Mouse (Mus musculus): ENCODE measurements around the gene Ric8a. TPM values are rescaled to one million over a fixed set of nuclear protein-coding genes. Genes with fewer than 3 reads are reported as not detected.
"Not testable (repeated sequence)": the region's sequence is repeated elsewhere in the genome, so short reads cannot be mapped to it uniquely, and the experiment has no call there.

Ric8a gene
- total RNA-seq, 2 experiments from 2014 or later, result 22.2 to 49.5 TPM

GRCm38 (mm10) chr7:140880865-140881515 lies 24.2 kb downstream of the Ric8a start:
- 0 out of 2 replicates have a peak, but pooled peaks have one; percentile 9 for ATAC-seq (replicated peaks; ENCODE audit: low FRiP score, poor library complexity, severe bottlenecking)

GRCm38 (mm10) chr7:140881696-140882468 lies 25.1 kb downstream of the Ric8a start, which contains the start of the genes Psmd13 and Sirt3:
Gene Psmd13 (plus strand): TSS chr7:140881968.
Gene Sirt3 (minus strand): TSS chr7:140882309.
- ATAC-seq (replicated peaks; ENCODE audit: low FRiP score, poor library complexity, severe bottlenecking), result peak; percentile 91

- ATAC-seq (replicated peaks; ENCODE audit: low FRiP score, poor library complexity, severe bottlenecking), result peak; percentile 13; the same call in 1 of the 2 replicates
These were observed 25.7 kb downstream of the Ric8a start for GRCm38 (mm10) chr7:140882469-140882803.

- ATAC-seq (replicated peaks; ENCODE audit: low FRiP score, poor library complexity, severe bottlenecking), result not testable (repeated sequence)
These were observed 33.9 kb downstream of the Ric8a start for GRCm38 (mm10) chr7:140890636-140891035.

- no peak for ATAC-seq (replicated peaks; ENCODE audit: low FRiP score, poor library complexity, severe bottlenecking)
These were observed 37.3 kb downstream of the Ric8a start for GRCm38 (mm10) chr7:140894031-140894430.

- ATAC-seq (replicated peaks; ENCODE audit: low FRiP score, poor library complexity, severe bottlenecking), result no peak
These were observed 37.9 kb downstream of the Ric8a start for GRCm38 (mm10) chr7:140894611-140895010.

GRCm38 (mm10) chr7:140897863-140898262 lies 41.1 kb downstream of the Ric8a start:
- no peak for ATAC-seq (replicated peaks; ENCODE audit: low FRiP score, poor library complexity, severe bottlenecking)

- no peak for ATAC-seq (replicated peaks; ENCODE audit: low FRiP score, poor library complexity, severe bottlenecking)
These were observed 42.4 kb downstream of the Ric8a start for GRCm38 (mm10) chr7:140899121-140899520.

- no peak for ATAC-seq (replicated peaks; ENCODE audit: low FRiP score, poor library complexity, severe bottlenecking)
These were observed 43.5 kb downstream of the Ric8a start, which contains the start of gene Cox8b for GRCm38 (mm10) chr7:140900220-140900619. Gene Cox8b (minus strand): TSS chr7:140900446.

- ATAC-seq (replicated peaks; ENCODE audit: low FRiP score, poor library complexity, severe bottlenecking), result no peak
These were observed 45.5 kb downstream of the Ric8a start for GRCm38 (mm10) chr7:140902036-140902875.

- ATAC-seq (replicated peaks; ENCODE audit: low FRiP score, poor library complexity, severe bottlenecking), result peak; percentile 67
These were observed 46.5 kb downstream of the Ric8a start for GRCm38 (mm10) chr7:140903212-140903611.

GRCm38 (mm10) chr7:140905642-140906081 lies 48.9 kb downstream of the Ric8a start:
- no peak for ATAC-seq (replicated peaks; ENCODE audit: low FRiP score, poor library complexity, severe bottlenecking)

- ATAC-seq (replicated peaks; ENCODE audit: low FRiP score, poor library complexity, severe bottlenecking), result no peak
These were observed 50.4 kb downstream of the Ric8a start for GRCm38 (mm10) chr7:140907131-140907530.

GRCm38 (mm10) chr7:140907697-140908096 lies 50.9 kb downstream of the Ric8a start:
- ATAC-seq (replicated peaks; ENCODE audit: low FRiP score, poor library complexity, severe bottlenecking), result no peak

GRCm38 (mm10) chr7:140908181-140908580 lies 51.4 kb downstream of the Ric8a start:
- ATAC-seq (replicated peaks; ENCODE audit: low FRiP score, poor library complexity, severe bottlenecking), result no peak

- peak; percentile 65 for ATAC-seq (replicated peaks; ENCODE audit: low FRiP score, poor library complexity, severe bottlenecking)
These were observed 51.9 kb downstream of the Ric8a start for GRCm38 (mm10) chr7:140908634-140909107.

GRCm38 (mm10) chr7:140912293-140912692 lies 55.5 kb downstream of the Ric8a start:
- ATAC-seq (replicated peaks; ENCODE audit: low FRiP score, poor library complexity, severe bottlenecking), result no peak

GRCm38 (mm10) chr7:140912846-140913482 lies 56.2 kb downstream of the Ric8a start:
- no peak for ATAC-seq (replicated peaks; ENCODE audit: low FRiP score, poor library complexity, severe bottlenecking)

All from erythroid progenitor cell, adult 5-6 weeks (primary cell).